Mouse (Mus musculus) midbrain, postnatal 0 days (tissue): ENCODE measurements around the gene Tspan3. TPM values are rescaled to one million over a fixed set of nuclear protein-coding genes. Genes with fewer than 3 reads are reported as not detected.

Experiments used
- ATAC-seq: fragments of 200-750 bp; cut with Nextera tagmentation; 2 replicates; pipeline ENCODE4 v1.8.0; 2017; ENCODE audit warnings: moderate number of reproducible peaks, mild to moderate bottlenecking, moderate TSS enrichment, moderate library complexity; ENCODE audit not compliant: low FRiP score
- DNase-seq: peaks from one replicate; pipeline ENCODE4 v3.0.0-alpha.2; 2015; ENCODE audit warnings: low spot score
- H3K27ac ChIP-seq: fragments of 300-500 bp; sonication (generic); 2 replicates; pipeline ENCODE4 v1.5.1; 2014; ENCODE audit warnings: low read depth, mild to moderate bottlenecking, low read length, mixed read lengths
- H3K27me3 ChIP-seq: fragments of 300-500 bp; sonication (generic); 2 replicates; pipeline ENCODE4 v1.6.1; 2014; ENCODE audit warnings: low read length, control low read depth, mixed read lengths; ENCODE audit not compliant: insufficient read depth
- H3K36me3 ChIP-seq: fragments of 300-500 bp; sonication (generic); 2 replicates; pipeline ENCODE4 v1.6.1; 2014; ENCODE audit warnings: low read length, control low read depth, mixed read lengths; ENCODE audit not compliant: insufficient read depth
- H3K4me1 ChIP-seq: fragments of 300-500 bp; sonication (generic); 2 replicates; pipeline ENCODE4 v1.6.1; 2014; ENCODE audit warnings: mild to moderate bottlenecking, control low read depth, antibody characterized with exemption, low read length, mixed read lengths; ENCODE audit not compliant: insufficient read depth
- H3K4me2 ChIP-seq: fragments of 300-500 bp; sonication (generic); 2 replicates; pipeline ENCODE4 v1.6.1; 2014; ENCODE audit warnings: low read depth, mild to moderate bottlenecking, low read length, mixed read lengths; ENCODE audit not compliant: poor library complexity, severe bottlenecking
- H3K4me3 ChIP-seq: fragments of 300-500 bp; sonication (generic); 2 replicates; pipeline ENCODE4 v1.5.1; 2014; ENCODE audit warnings: low read depth, mild to moderate bottlenecking, low read length, moderate library complexity
- H3K9ac ChIP-seq: fragments of 300-500 bp; sonication (generic); replicated peaks from 2 replicates; pipeline ENCODE4 v1.6.1; 2014; ENCODE audit warnings: mild to moderate bottlenecking, low read length, moderate library complexity, mixed read lengths; ENCODE audit not compliant: poor library complexity, severe bottlenecking
- H3K9me3 ChIP-seq: fragments of 300-500 bp; sonication (generic); 2 replicates; pipeline ENCODE4 v1.6.1; 2016; ENCODE audit warnings: low read length, control low read depth
- CTCF ChIP-seq: IDR thresholded peaks from 2 replicates; pipeline ENCODE4 v1.5.1; 2016; ENCODE audit warnings: antibody characterized with exemption, mild to moderate bottlenecking
- WGBS: fragments of 180-500 bp; shearing (Covaris S2); extraction: QIAGEN DNeasy Blood & Tissue Kit; methylation state at CpG from one replicate; pipeline ENCODE4 v1.1.7; 2014; 5-methylcytosine and 5-hydroxymethylcytosine counted together
- polyA plus RNA-seq: library from polyadenylated mRNA; unstranded; fragments of >200 nt; fragmentation: Nextera tagmentation; extraction: Ambion mirVana; gene quantifications from 2 replicates; pipeline ENCODE4 v1.2.1, GENCODE M21; 2015
- total RNA-seq: library from RNA; depleted of rRNA; stranded (reverse); fragments of >200 nt; gene quantifications from 2 replicates; pipeline ENCODE4 v1.2.3, GENCODE M21; 2014

The Tspan3 gene
- total and polyA plus RNA-seq, 2 experiments from 2014 or later: 452 to 674 TPM

DNA sequence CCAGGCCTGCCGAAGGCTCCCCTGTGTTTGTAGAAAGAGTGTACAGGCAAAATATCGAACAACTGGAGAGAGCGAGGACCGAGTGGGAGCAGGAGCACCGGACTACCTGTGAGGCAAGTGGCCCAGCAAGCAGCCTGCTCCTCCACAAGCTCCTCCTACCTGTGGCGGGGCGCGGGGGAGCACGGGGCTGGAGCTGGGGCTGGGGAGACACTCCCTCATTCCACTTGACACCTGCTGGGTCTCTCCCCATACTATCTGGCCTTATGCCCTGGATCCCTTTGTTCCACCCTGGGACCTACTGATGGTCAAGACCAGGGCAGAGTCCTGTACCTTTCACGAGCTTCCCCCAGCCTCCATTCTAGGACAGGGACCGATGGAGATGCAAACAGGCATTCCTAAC, 40.7 kb downstream of the Tspan3 start:
- Histone ChIP-seq H3K27me3 (no peaks in the 10 kb centered on the region), H3K4me1 (no peaks in the 10 kb centered on the region), H3K4me2 (no peak overlapping the region), H3K9ac (no peak overlapping the region), H3K4me3 (no peak overlapping the region), H3K36me3 (peaks cover 10% of the 10 kb centered on the region; the same call in 1 of the 2 replicates), H3K27ac (no peak overlapping the region), H3K9me3 (no peaks in the 10 kb centered on the region)
- ATAC-seq (no peak), DNase-seq (no peak)
- WGBS: 31% methylated on average over 11 of the region's 11 CpGs
- no peak for TF ChIP-seq CTCF

- Histone ChIP-seq H3K27ac (no peak overlapping the region), H3K9me3 (no peaks in the 10 kb centered on the region), H3K9ac (no peak overlapping the region), H3K36me3 (peaks cover 4% of the 10 kb centered on the region; the same call in 1 of the 2 replicates), H3K4me1 (no peaks in the 10 kb centered on the region), H3K4me2 (no peak overlapping the region), H3K4me3 (no peak overlapping the region), H3K27me3 (no peaks in the 10 kb centered on the region)
- WGBS: 83% methylated on average over 7 of the region's 7 CpGs
- ATAC-seq (no peak), DNase-seq (no peak)
- TF ChIP-seq CTCF: no peak
Measured at GRCm38 (mm10) chr9:56123613-56124012, 41.7 kb downstream of the Tspan3 start.

- Histone ChIP-seq H3K4me3 (no peak overlapping the region), H3K27me3 (no peaks in the 10 kb centered on the region), H3K36me3 (no peaks in the 10 kb centered on the region), H3K9ac (no peak overlapping the region), H3K4me1 (no peaks in the 10 kb centered on the region), H3K4me2 (no peak overlapping the region), H3K27ac (no peak overlapping the region), H3K9me3 (no peaks in the 10 kb centered on the region)
- DNase-seq (peak; percentile 46), ATAC-seq (no peak)
- TF ChIP-seq CTCF: no peak
- 64% methylated on average over 8 of the region's 8 CpGs for WGBS
Measured at GRCm38 (mm10) chr9:56122973-56123372, 42.3 kb downstream of the Tspan3 start.

- Histone ChIP-seq H3K27ac (no peak overlapping the region), H3K9me3 (no peaks in the 10 kb centered on the region), H3K9ac (no peak overlapping the region), H3K4me3 (no peak overlapping the region), H3K36me3 (no peaks in the 10 kb centered on the region), H3K4me1 (no peaks in the 10 kb centered on the region), H3K27me3 (no peaks in the 10 kb centered on the region), H3K4me2 (no peak overlapping the region; the same call in 1 of the 2 replicates)
- peak; percentile 51 for ATAC-seq
- 24% methylated on average over 7 of the region's 7 CpGs for WGBS
- peak; percentile 79 for TF ChIP-seq CTCF
- DNase-seq: peak; percentile 77
Measured at GRCm38 (mm10) chr9:56121097-56121496, 44.2 kb downstream of the Tspan3 start.

- no peak for ATAC-seq
- WGBS: 76% methylated on average over 2 of the region's 2 CpGs
Measured at GRCm38 (mm10) chr9:56119651-56120050, 45.6 kb downstream of the Tspan3 start.

DNA sequence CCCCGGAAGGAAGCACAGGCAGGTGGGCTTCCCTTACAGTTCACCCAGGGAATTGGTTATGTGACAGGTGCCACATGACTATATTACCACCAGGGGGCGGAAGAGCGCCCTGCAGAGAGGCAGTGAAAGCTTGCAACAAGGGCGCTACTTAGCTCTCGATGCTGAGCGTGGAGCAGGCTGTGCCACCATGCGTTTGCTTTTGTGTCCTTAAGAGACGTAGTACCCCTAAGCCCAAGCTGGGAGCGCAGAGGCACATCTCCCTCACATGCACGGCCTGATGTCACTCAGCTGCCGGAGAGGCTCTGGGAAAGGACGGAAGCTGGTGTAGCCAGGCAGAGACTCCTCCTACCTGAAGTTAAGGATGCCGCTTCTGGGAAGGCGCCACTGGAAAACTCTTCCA, 46.7 kb downstream of the Tspan3 start:
- Histone ChIP-seq H3K27ac (no peak overlapping the region), H3K9me3 (no peaks in the 10 kb centered on the region), H3K4me1 (no peaks in the 10 kb centered on the region), H3K9ac (no peak overlapping the region), H3K27me3 (no peaks in the 10 kb centered on the region), H3K4me3 (peak overlapping the region; percentile 29; the same call in 1 of the 2 replicates), H3K4me2 (peak overlapping the region; percentile 63), H3K36me3 (no peaks in the 10 kb centered on the region)
- TF ChIP-seq CTCF: peak; percentile 99
- peak; percentile 93 for DNase-seq
- ATAC-seq: peak; percentile 69
- 2% methylated on average over 14 of the region's 14 CpGs for WGBS

More at GRCm38 (mm10) chr9:56119651-56120050, 45.6 kb downstream of the Tspan3 start:
- no peaks in the 10 kb centered on the region for H3K4me1 ChIP-seq
- no peak overlapping the region for H3K27ac ChIP-seq
- H3K4me3 ChIP-seq: no peak overlapping the region
- no peaks in the 10 kb centered on the region for H3K27me3 ChIP-seq
- no peaks in the 10 kb centered on the region for H3K9me3 ChIP-seq
- DNase-seq: peak; percentile 28
- peak; percentile 37 for TF ChIP-seq CTCF
- no peaks in the 10 kb centered on the region for H3K36me3 ChIP-seq
- H3K4me2 ChIP-seq: no peak overlapping the region
- H3K9ac ChIP-seq: no peak overlapping the region
